Mouse (Mus musculus): ENCODE data around the gene Dgkh. TPM values are rescaled to one million over a fixed set of nuclear protein-coding genes. Genes with fewer than 3 reads are reported as not detected.

Dgkh gene
- total and polyA plus RNA-seq, 3 experiments = 0.59 to 7.0 (median 6.9) TPM

DNA sequence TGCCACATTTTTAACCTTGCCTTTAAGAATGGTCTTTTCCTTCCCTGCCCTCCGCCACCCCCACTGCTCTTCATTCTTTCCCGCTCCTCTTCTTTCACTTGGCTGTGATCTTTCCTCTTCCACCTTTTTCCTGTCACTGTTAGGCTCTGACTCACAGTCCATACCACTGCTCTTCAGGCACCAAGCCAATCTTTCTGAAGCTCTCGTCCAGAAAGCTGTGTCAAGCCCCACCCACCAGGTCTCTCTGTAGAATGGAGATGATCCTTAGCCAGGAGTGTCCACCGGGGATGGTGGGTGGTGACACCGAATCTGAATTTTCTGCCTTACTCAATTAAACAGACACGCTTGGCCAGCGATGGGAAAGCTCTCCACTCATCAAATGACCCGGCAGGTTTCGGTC, 58.0 kb downstream of the Dgkh start:
- no peak for DNase-seq

DNA sequence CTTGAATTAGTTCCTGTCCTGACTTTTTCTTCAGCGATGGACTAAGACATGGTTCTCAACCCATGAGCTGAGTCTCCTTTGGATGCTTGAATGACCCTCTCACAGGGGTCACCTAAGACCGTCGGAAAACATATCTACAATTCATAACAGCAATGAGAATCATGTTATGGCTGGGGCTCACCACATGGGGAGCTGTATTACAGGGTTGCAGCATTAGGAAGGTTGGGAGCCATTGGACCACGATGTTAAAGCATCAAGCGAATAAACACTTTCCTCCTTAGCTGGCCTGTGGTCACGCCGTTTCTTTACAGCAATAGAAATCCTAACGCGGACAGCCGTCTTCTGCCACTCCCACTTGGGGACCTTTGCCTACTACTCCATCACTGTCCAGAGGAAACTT, 62.6 kb downstream of the Dgkh start:
- no peak for DNase-seq

DNA sequence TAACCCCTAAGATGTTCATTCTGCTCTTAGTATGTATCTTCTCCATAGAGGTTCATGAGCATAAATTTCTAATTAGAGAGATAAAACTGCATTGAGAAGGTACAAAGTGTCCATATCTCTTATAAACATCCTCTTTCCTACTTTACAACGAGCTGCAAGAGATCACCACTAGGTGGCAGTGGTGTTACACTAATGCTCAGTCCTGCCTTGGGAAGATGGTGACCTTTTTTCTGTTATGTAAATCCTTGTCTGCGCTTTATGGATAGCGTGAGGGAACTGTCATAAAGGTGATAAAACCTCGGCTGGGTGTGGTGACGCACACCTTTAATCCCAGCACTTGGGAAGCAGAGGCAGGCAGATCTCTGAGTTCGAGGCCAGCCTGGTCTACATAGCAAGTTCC, 64.3 kb downstream of the Dgkh start:
- DNase-seq = peak; percentile 73

DNA sequence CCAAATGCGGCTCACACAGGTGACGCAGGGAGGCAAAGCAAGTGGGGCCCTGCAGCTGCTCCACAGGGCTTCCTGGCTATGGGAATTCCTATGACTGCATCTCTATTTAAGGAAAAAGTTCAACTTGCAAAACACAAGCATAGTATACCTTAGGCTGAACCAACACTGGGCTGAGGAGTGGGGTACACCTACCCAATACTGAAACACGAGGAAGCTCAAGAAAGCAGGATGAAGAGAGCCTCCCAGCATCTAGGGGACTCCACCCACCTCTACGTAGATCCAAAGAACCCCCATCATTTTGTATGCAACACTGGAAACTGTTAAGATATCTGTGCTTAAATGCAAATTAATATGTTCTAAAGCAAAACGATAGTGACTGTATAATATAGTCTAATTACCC, 64.8 kb downstream of the Dgkh start:
- no peak for DNase-seq

DNA sequence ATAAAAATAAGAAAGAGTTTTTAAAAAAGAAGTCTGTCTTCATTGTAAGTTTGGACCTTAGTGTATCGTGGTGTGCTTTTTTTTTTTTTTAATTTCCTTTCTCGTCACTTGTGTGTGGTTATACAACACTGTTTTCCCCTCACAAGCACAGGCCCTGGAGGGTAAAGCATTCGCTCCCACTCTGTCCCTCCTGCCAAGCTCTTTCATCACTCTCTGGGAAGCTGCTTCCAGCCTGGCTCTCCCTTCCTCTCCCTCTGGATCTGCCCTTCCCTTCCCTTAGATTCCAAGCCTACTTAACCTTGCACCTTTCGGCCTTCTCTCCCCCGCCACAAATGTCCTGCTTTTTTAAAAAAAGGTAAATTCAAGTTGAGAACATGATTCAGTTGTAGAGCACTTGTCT, 69.9 kb downstream of the Dgkh start:
- DNase-seq = no peak

DNA sequence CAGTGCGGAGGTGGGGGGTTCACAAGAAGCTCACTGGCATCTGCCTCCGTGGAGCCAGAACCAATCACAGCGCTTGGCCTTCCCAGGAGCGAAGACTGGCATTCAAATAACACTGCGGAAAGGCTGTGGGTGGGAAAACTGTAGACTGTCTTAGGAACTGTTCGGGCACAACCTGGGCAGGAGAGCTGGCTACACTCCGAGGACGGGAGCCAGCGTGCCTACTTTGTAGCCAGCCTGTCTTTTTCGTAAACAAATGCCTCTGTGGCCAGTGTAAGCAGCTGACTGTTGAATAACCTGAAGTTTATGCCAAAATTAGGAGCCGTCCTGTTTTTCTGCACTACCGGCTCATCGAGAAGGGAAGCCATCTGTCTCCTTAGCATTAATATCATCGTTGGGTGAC, 71.1 kb downstream of the Dgkh start:
- no peak for DNase-seq

DNA sequence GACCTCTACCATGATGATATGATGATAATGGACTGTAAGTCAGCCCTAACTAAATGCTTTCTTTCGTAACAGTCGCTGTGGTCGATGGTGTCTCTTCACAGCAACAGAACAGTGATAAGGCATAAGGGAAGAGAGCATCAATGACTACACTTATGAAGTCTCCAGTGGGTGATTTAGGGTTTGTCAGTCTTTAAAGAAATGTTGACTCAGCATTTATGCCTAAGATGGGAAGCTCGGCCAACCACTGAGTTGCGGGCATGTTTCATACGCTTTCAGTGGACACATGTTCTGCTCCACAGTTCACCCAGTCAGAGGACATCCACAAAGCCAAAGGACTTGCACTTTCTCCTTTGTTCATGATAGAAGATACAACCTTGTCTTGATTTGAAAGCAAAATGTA, 73.9 kb downstream of the Dgkh start:
- DNase-seq = no peak

DNA sequence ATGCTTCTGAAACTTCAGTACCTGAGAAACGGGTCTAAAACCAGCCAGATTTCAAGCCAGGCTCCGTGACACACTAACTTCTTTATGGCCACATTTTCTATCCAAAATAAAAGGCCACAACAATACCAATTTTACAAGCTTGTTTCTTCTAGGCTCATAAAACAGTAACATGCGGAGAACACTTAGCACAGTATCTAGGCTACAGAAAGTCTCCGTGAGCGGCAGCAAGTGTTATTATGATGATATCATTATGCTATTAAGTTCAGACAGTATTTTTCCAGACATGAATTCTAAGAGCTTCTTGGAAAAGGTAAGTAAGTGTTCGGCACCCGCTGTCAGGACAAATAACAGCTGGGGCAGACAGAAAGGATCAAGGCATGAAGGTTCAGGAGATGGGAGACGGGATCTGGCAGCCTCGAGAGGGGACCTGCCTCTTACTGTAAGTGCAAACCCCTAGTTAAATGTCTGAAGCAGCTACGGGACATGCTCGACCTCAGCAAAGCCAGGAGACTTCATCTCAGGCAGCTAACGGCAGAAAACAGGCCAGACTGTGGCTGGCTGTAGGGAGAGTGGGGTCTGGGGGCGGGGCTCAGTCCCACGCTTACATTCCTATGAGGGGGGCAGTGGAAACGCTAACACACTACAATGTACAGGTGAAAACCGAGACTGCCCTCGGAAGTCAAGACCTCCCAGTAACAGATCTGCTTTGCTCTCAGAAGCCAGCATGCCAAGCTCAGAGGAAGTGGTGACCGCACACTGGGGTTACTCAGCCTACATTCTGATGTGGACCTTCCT, 75.5 kb downstream of the Dgkh start:
- no peak for DNase-seq

DNA sequence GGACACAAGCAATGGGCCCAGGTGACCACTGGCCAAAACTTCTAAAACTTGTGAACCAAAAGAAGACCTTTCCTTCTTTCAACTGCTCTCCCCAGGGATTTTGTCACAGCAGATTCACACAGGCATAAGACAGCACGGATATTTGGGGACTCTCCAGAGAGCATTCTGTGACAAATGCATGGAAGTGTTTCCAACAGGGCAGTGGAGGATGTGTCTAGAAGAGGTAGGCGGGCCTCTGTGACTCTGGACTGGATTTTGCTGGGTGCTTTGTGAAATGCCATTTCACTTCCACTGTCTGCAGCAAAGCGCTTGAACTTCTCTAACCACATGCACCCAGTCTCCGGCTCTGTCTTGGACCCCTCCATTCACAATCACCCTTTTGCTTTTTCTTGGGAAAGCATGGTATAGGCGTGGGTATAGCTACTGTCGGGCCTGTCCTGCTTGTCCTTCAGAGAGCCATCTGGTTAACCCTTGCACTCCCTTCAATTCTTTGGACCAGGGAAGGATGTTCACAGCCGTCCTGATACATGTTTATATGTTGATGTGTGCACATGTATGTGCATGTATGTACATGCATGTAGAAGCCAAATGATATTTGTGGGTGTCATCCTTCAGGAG, 77.5 kb downstream of the Dgkh start:
- no peak for DNase-seq

DNA sequence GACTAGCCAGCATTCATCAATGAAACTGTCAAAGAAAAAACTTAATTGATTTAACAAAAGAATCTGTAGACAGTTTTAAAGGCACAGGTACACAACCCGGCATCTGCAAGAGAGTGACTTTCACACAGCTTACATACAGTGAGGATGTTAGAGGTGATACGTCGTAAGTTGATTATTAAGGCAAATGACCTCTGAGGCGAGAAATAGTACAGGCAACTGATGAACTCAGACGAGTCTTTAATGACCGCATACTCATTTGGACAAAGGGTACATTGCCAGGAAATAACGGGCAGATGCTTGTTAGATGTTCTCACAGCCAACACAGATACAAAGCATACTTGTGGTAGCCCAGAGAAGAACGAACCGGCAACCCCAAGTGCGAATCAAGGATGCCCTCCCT, 78.4 kb downstream of the Dgkh start:
- no peak for DNase-seq

DNA sequence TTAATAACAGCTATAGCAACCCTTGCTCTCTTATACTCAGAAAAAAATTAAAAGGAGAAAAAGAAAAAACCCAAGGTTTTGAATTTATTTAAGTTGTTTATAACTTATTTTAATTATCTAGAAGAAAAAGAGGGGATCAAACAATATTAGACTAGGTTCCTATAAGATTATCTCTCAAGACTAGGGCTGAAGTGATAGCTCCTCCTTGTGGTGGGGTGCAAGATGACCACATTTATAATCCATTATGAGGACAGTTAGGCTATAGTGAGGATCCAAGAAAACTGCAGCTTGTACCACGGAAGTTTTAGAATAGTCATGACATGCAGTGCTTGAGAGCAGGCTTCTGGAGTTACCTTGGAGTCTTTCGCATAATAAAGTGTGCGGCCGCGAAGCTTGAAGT, 79.2 kb downstream of the Dgkh start:
- DNase-seq = no peak

DNA sequence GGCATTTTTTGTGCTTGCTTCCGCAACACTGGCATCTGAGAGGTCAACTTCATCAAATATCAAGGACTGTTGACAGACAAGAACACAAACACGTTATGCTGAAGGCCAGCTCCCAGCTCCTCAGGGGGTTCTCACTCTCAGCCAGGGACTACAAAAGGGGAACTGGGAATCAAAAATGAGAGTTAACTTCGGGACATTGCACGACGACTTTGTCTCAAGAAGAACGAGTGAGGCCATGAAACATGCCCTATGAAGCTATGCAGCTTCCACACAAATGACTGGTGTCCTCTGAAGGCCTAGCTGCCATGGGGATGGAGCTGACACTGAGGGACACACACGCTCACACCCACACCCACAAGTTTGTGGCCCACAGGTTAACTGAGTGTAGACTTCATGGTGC, 80.9 kb downstream of the Dgkh start:
- no peak for DNase-seq

DNA sequence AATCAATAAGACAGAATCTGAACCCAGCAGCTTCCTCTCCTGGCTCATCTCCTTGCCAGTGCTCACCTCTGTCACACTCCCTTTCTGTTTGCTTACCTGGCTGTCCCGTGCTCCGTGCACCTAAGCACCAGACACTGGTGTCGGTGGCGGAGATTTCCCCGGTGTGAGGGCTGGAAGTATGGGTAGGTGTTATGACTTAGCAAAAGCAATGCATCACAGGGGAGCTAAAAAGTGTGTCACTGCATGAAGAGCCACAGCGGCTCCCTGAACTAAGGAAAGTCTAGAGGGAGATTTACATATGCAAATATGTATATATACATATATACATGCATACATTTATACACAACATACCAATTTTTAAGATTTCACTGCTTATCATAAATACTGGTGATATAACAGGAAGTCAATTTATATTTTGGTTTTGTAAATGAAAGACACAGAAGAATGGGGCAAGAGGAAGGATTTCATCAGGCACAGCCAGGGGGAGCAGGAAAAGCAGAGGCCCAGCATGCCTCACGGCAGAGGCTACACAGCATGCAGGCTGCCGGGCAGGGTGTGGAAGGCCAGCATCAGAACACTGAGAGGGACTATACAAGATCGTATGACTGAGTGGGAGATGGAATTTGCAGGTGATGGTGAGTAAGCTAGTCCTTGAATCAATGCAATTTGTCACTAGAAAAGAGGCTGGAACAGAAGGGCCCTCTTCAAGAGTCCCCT, 82.0 kb downstream of the Dgkh start:
- DNase-seq = no peak

DNA sequence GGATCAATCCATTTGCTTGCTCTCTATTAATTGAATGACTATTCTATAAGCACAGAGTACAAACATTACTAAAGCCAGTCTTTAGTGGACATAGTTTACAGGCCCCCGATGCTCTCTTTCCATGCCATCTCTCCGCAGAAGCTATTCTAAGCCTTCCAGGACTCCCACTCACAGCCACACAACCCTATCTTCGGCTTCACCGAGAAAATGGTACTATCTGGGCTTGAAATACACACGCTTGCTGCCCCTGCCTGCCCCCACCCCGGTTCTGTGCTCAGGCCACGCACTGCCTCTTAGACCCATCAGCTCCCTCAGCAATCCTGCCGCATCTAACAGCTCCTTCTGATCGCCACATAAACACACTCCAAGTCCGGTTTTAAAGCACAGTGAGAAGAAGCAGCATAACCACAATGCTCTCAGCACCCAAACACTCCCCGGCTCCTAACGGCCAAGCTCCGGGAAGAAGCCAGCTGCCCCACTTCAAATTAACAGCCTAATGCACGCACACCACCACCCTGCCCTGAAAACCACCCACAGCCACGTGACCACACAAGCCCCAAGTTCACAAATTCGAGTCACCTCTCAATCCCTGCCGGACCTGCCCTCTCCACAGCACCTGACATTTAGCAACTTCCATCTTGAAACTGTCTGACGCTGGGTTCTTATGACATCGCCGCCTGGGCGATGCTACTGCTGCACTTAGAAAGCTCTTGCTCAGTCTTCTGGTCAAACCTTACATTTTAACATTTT, 82.9 kb downstream of the Dgkh start:
- no peak for DNase-seq

DNA sequence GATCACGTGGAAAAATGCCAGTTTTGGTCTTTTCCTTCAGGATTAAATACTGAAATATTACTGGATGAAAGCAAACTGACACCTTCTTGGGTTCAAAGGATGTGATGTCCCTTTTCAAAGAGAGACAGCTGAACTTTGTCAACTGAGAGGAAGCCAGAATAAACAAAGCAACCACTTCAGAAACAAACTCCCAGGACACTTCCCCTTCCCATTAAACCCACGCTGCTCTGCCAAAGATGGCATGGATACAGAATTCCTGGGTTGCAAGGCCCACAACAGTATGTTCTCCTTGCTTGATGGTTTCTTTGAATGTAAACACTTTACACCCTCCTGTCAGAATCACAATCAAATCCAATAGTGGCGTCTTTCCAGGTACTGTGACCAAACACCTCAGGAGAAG, 87.0 kb downstream of the Dgkh start:
- no peak for DNase-seq

DNA sequence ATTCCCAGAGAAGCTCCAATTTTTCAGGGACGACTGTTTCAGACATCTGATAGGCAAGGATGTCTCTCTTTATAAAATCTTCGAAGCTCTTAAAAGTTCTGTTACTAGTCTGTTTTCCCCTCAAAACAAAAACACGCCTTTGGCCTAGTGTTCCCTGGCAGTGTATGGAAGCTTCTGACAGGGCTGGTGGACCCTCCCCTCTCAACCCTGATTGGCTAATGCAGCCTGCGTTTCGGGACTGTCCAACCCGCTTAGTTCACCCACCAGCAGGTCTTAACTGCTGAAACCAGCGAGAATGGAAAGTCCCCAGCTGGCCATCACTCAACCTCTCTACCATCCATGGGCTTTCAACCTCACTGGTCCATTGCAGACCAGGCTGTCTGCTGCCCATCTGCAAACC, 91.3 kb downstream of the Dgkh start:
- DNase-seq = no peak

DNA sequence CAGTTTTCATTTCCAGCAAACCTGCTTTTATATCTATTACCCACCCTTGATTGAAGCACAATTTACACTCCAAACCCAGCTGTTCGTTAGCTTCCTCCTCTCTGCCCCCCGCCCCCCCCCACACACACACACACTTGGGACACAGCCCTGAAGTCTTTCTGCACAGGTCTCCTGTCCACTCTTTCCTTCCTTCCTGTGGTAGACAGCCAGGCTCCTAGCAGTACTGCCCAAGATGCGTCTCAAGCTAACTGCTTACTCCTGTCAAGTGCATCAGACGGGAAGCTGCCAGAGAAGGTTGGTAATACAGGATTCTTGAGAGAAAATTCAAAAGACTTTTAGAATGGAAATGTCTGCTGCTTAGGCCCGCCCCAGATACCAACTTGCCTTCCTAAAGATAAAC, 92.9 kb downstream of the Dgkh start:
- DNase-seq = no peak

DNA sequence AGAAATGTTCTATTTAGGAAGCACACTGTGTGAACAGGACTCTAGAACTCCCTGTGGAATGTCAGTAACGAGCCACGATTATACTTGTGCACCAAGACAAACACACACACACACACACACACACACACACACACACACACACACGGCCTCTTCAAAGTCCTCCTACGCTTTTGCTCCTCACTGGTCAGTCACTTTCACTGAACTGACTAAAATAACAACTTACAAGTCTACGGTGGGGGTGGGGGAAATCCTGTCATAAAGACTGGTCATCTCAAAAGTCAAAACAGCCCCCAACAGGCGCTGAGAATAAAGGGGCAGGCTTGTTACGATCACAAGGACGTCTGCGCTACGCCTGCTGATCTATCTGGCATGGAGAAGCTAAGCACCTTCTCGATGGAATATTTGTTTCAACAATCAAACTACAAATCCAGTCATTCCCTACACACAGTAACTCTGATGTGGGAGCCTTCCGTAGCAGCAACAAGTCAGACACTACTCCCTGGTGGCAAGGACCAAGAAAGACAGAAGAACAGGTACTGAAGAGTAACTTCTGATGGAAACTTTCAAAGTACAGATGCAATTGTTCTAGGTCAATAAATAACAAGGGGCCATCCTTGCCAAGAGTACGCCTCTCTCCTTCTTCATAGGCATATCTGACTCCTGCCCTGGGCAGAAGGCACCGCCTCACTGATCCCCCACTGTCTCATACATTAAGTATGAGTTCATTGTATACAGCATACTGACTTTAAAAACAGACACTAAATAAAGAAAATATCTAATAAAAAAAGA, 96.8 kb downstream of the Dgkh start:
- DNase-seq = no peak

DNA sequence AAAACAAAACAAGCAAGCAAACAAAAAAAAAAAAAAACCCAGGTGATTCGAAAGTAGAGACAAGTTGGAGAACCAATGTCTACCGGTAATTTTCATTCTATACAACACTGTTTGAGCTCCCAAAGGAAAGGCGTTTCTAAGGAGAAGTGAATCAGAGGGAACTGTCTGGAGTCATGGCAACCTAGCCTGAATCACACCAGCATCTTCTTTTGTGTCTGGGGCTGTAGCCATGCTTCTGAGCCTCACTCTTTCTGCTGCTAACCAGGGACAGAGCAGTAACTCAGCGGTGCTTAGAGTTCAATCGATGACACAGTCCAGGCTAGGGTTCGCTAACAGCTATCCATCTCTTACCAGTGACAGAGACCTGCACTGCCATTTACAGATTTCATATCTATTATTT, 99.8 kb downstream of the Dgkh start:
- DNase-seq = no peak

DNA sequence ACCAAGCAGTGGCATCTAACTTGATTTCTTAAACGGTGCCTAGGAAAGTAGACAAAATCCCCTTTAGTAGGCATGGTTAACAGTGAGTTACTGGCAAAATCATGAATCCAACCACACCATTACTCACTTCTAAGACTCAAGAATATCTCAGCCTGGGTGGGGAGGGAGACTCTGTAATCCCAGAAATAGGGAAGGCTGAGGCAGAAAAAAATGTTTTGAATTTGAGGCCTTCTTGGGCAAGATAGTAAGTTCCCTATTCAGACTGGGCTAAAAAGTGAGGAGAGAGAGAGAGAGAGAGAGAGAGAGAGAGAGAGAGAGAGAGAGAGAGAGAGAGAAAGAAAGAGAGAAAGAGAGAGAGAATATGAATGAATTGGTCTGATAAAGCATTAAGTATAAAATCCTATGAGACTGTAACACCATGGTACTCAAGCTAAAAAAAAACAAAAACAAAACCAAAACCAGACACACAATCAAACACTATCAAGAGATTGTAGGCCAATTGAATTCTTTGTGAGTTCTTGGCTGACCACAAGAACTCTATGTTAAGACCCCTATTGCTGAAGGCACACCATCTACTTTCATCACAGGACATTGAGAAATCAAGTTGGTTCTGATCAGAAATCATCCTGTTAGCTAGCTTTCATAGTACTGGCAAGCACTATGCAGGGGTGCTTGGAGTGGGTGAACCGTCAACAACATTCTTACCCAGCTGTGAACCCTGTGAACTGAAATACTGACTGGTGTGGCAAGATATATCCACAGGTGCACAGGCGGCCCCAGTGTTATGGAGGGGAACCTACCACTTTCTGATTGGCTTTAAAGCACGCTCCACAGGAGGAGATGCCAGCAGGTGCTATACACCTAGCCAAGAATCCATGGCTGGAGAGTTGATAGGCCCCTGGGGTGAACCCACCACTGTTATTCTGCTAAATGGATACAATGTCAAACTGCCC, 101.4 kb downstream of the Dgkh start:
- DNase-seq = no peak
